10 mouse cellular contexts compared by ENCODE assay signal in genomic region chr16:35360593-35360992, GRCm38 (mm10). TPM values are rescaled to one million over a fixed set of nuclear protein-coding genes. Genes with fewer than 3 reads are reported as not detected.
DNase-seq lines count a peak whose midpoint lies in the region; TF ChIP-seq lines count a peak whose summit lies in the region.
"Had no signal": no experiment of that assay in that cellular context is flagged by ENCODE, and none has a peak within 500 bp of the region (broad histone marks: within the 10 kb centered on the region; RNA-seq: fewer than 3 reads in every experiment).

No protein-coding gene starts in this region.

- DNase-seq in heart, adult 2 months, result peak; percentile 20 to 39
- no peak for DNase-seq in heart, postnatal 25 days (ENCODE audit: low spot score)
- DNase-seq in CD4-positive helper T cell, adult 2 months (ENCODE audit: low read depth, low spot score), result peak; percentile 73
- peak; percentile 68 for DNase-seq in adrenal gland, postnatal 25 days
- DNase-seq in embryonic facial prominence, embryonic 10.5 days (ENCODE audit: low spot score), result peak; percentile 74
- DNase-seq in left cerebral cortex, adult 18-20 months (ENCODE audit: low spot score in 2 of 2), result peak; percentile 37 to 51
- DNase-seq in testis, postnatal 14 days (ENCODE audit: low spot score), result peak; percentile 14

- H3K9ac ChIP-seq in heart, adult 2 months (ENCODE audit: low read depth, low read length), result no peak overlapping the region
- H3K9ac ChIP-seq: embryonic facial prominence, embryonic 15.5 days; limb, embryonic 13.5 days had no signal

- no peaks in the 10 kb centered on the region for H3K27me3 ChIP-seq in heart, adult 2 months (ENCODE audit: control insufficient read depth, insufficient read depth, low read length)
- H3K27me3 ChIP-seq in embryonic facial prominence, embryonic 10.5 days (replicated peaks; ENCODE audit: low read depth, poor library complexity, severe bottlenecking), result no peaks in the 10 kb centered on the region
- H3K27me3 ChIP-seq in myocyte (ENCODE audit: control insufficient read depth, insufficient read depth, insufficient read length), result no peaks in the 10 kb centered on the region
- H3K27me3 ChIP-seq: embryonic facial prominence, embryonic 15.5 days; limb, embryonic 13.5 days had no signal

- H3K9me3 ChIP-seq in embryonic facial prominence, embryonic 10.5 days, result no peaks in the 10 kb centered on the region
- H3K9me3 ChIP-seq: embryonic facial prominence, embryonic 15.5 days; limb, embryonic 13.5 days had no signal

- 40% methylated on average over 6 of the region's 6 CpGs for WGBS in heart, adult 2 months
- WGBS in embryonic facial prominence, embryonic 10.5 days, result 26% methylated on average over 6 of the region's 6 CpGs

- no peak overlapping the region for H3K27ac ChIP-seq in heart, adult 2 months
- no peak overlapping the region for H3K27ac ChIP-seq in embryonic facial prominence, embryonic 10.5 days (replicated peaks)
- H3K27ac ChIP-seq: embryonic facial prominence, embryonic 15.5 days; limb, embryonic 13.5 days had no signal

- peak; percentile 76 for TF ChIP-seq CTCF in heart, adult 2 months (IDR thresholded peaks at IDR 0.05)

- H3ac ChIP-seq in myocyte (ENCODE audit: control insufficient read depth, insufficient read length), result no peak overlapping the region

- no peaks in the 10 kb centered on the region for H3K36me3 ChIP-seq in heart, adult 2 months (ENCODE audit: control insufficient read depth, insufficient read depth, low read length)
- H3K36me3 ChIP-seq in embryonic facial prominence, embryonic 10.5 days (replicated peaks), result peaks cover 8% of the 10 kb centered on the region; the same call in 1 of the 2 replicates
- H3K36me3 ChIP-seq in myocyte (ENCODE audit: control insufficient read depth, insufficient read depth), result no peaks in the 10 kb centered on the region

- intact Hi-C loops in heart, adult 2 months (cut with DNase I), result no loop called here
- intact Hi-C loops in heart, postnatal 25 days (cut with DNase I), result loop anchor here (5.0 kb wide), 1 partner anchor 132 kb away; the partner anchor contains the start of gene Pdia5

- H3K4me2 ChIP-seq in myocyte (ENCODE audit: low read depth), result no peak overlapping the region
- H3K4me2 ChIP-seq: embryonic facial prominence, embryonic 15.5 days; limb, embryonic 13.5 days had no signal

- TF ChIP-seq POLR2A in heart, adult 2 months (IDR thresholded peaks at IDR 0.05; ENCODE audit: insufficient read depth, low read depth, low read length), result no peak
- no peak for TF ChIP-seq POLR2A in myocyte (IDR thresholded peaks at IDR 0.05; ENCODE audit: insufficient read length, low read depth)

- H3K4me3 ChIP-seq in heart, adult 2 months, result no peak overlapping the region
- H3K4me3 ChIP-seq in embryonic facial prominence, embryonic 10.5 days, result no peak overlapping the region
- no peak overlapping the region for H3K4me3 ChIP-seq in myocyte
- H3K4me3 ChIP-seq: embryonic facial prominence, embryonic 15.5 days; limb, embryonic 13.5 days had no signal

- H3K79me2 ChIP-seq in heart, adult 2 months (replicated peaks; ENCODE audit: control insufficient read depth, insufficient read depth, low read length), result no peaks in the 10 kb centered on the region
- H3K79me2 ChIP-seq in myocyte (ENCODE audit: control insufficient read depth, insufficient read depth), result no peaks in the 10 kb centered on the region

- H3K4me1 ChIP-seq in heart, adult 2 months (ENCODE audit: control insufficient read depth, insufficient read depth, low read length), result no peaks in the 10 kb centered on the region; the same call in 1 of the 2 replicates
- H3K4me1 ChIP-seq in embryonic facial prominence, embryonic 10.5 days, result peaks cover 11% of the 10 kb centered on the region

- TF ChIP-seq EP300 in heart, adult 2 months (IDR thresholded peaks at IDR 0.05; ENCODE audit: insufficient read depth, low read depth, low read length), result no peak

TF ChIP-seq in myocyte, 11 proteins besides CTCF, POLR2A, EP300 and RAD21:
- TF ChIP-seq MYOD1 (IDR thresholded peaks at IDR 0.05; ENCODE audit: control insufficient read depth in 1 of 3, insufficient read length in 2 of 3, low read depth in 2 of 3) (peak in 2 of 3 experiments; percentile 31 to 63), TCF12 (IDR thresholded peaks at IDR 0.05; ENCODE audit: insufficient read depth, poor library complexity, severe bottlenecking) (no peak), POLR2AphosphoS2 (IDR thresholded peaks at IDR 0.05; ENCODE audit: insufficient read length, low read depth) (no peak)
TF ChIP-seq in myocyte: peak in this region for 1.

RNA-seq across cellular contexts. Expression of gene Sec22a, which starts 3.1 kb away (rescaled TPM):
- 10 to 100 TPM; 10.3 to 12.0 TPM for total RNA-seq in heart, adult 2 months (2021)
- polyA plus RNA-seq in heart, adult 2 months (2012; rRNA removed), result 17.6 and 39.8 TPM in 2 replicates
- total RNA-seq in heart, postnatal 25 days (2021), result 10 to 100 TPM; 10.1 to 10.7 TPM
- 25.2 and 32.5 TPM in 2 replicates for total RNA-seq in adrenal gland, postnatal 25 days (2021)
- polyA plus RNA-seq in embryonic facial prominence, embryonic 10.5 days (2016; fragmentation: Nextera tagmentation; extraction: Ambion mirVana), result 32.3 and 32.4 TPM in 2 replicates
- 10 to 100 TPM; 13.7 to 17.1 TPM for total RNA-seq in left cerebral cortex, adult 18-20 months (2021)
- 7.7 TPM for polyA plus RNA-seq in myocyte (2012; fragmentation: generic; extraction: Trizol)
